Mouse (Mus musculus): ENCODE measurements around the gene Fam19a3. TPM values are rescaled to one million over a fixed set of nuclear protein-coding genes. Genes with fewer than 3 reads are reported as not detected.

Gene Fam19a3
- polyA plus RNA-seq, 1 experiment, result not detected

DNA sequence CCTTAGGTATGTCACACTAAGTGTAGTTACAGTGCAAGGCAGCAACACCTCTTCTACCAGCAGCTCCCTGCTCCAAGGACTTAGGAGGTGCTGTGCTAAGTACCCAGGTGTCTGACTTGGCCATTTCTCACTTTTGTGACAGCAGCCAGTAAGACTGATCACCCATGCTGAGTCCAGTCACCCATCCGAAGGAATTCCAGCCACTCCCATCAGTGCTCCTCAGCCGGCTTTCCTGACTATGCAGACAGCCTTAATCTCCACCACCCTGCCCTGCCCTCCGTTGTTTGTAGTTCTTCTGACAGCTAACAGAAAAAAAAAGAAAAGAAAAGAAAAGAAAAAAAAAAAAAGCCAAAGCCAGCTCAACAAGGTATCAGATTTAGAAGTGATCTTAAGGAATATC lies 30.1 kb upstream of the Fam19a3 start:
- Histone ChIP-seq H3K4me2 (ENCODE audit: low read depth) (no peak overlapping the region), H3K79me2 (ENCODE audit: control insufficient read depth, insufficient read depth) (no peaks in the 10 kb centered on the region), H3K4me3 (no peak overlapping the region), H3ac (ENCODE audit: control insufficient read depth, insufficient read length) (no peak overlapping the region), H3K27me3 (ENCODE audit: control insufficient read depth, insufficient read depth, insufficient read length) (no peaks in the 10 kb centered on the region), H3K36me3 (ENCODE audit: control insufficient read depth, insufficient read depth) (no peaks in the 10 kb centered on the region)
- no peak for TF ChIP-seq TCF3 (IDR thresholded peaks at IDR 0.05; ENCODE audit: insufficient read length, low read depth)
- no peak for TF ChIP-seq E2F4 (IDR thresholded peaks at IDR 0.05; ENCODE audit: insufficient read depth)
- no peak for TF ChIP-seq SRF (IDR thresholded peaks at IDR 0.05; ENCODE audit: control insufficient read depth, insufficient read length, low read depth)
- no peak for TF ChIP-seq USF1 (IDR thresholded peaks at IDR 0.05; ENCODE audit: low read depth)
- TF ChIP-seq REST (IDR thresholded peaks at IDR 0.05; ENCODE audit: insufficient read depth, insufficient read length), result no peak
- no peak for TF ChIP-seq TCF12 (IDR thresholded peaks at IDR 0.05; ENCODE audit: insufficient read depth, poor library complexity, severe bottlenecking)
- no peak for TF ChIP-seq POLR2AphosphoS2 (IDR thresholded peaks at IDR 0.05; ENCODE audit: insufficient read length, low read depth)
- no peak for TF ChIP-seq MAX (IDR thresholded peaks at IDR 0.05; ENCODE audit: low read depth)
- no peak for TF ChIP-seq CEBPB (IDR thresholded peaks at IDR 0.05; ENCODE audit: insufficient read depth, poor library complexity, severe bottlenecking)
- TF ChIP-seq POLR2A (IDR thresholded peaks at IDR 0.05; ENCODE audit: insufficient read length, low read depth), result no peak
- no peak for TF ChIP-seq MYOG (IDR thresholded peaks at IDR 0.05; ENCODE audit: control insufficient read depth in 1 of 3, insufficient read depth in 1 of 3, insufficient read length in 2 of 3, low read depth in 2 of 3)
- TF ChIP-seq MYOD1 (IDR thresholded peaks at IDR 0.05; ENCODE audit: control insufficient read depth in 1 of 3, insufficient read length in 2 of 3, low read depth in 2 of 3), result no peak

DNA sequence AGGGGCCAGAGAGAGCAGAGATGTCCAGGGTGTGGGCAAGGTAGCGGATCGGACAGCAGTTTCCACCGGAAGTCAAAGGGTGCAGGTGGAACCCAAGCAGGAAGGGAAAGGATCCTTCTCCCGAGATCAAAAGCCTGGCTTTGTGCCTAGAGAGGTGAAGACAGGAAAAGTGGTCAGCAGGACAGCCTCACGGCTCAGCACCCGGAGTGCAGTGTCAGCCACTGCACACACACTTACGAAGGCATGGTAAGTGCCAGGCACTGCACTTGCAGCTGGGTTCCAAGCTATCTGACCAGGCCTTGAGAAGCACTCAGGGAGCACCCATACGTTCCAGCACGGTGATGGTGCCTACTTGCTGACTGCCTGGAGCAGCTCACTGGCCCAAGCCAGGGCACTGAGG lies 23.9 kb upstream of the Fam19a3 start:
- H3K27me3 ChIP-seq (ENCODE audit: control insufficient read depth, insufficient read depth, insufficient read length), result no peaks in the 10 kb centered on the region
- no peak overlapping the region for H3ac ChIP-seq (ENCODE audit: control insufficient read depth, insufficient read length)
- no peak overlapping the region for H3K4me3 ChIP-seq
- TF ChIP-seq REST (IDR thresholded peaks at IDR 0.05; ENCODE audit: insufficient read depth, insufficient read length) (no peak), POLR2AphosphoS2 (IDR thresholded peaks at IDR 0.05; ENCODE audit: insufficient read length, low read depth) (no peak), USF1 (IDR thresholded peaks at IDR 0.05; ENCODE audit: low read depth) (no peak), MYOG (IDR thresholded peaks at IDR 0.05; ENCODE audit: control insufficient read depth in 1 of 3, insufficient read depth in 1 of 3, insufficient read length in 2 of 3, low read depth in 2 of 3) (no peak), MAX (IDR thresholded peaks at IDR 0.05; ENCODE audit: low read depth) (no peak), POLR2A (IDR thresholded peaks at IDR 0.05; ENCODE audit: insufficient read length, low read depth) (no peak), TCF3 (IDR thresholded peaks at IDR 0.05; ENCODE audit: insufficient read length, low read depth) (no peak), E2F4 (IDR thresholded peaks at IDR 0.05; ENCODE audit: insufficient read depth) (no peak), SRF (IDR thresholded peaks at IDR 0.05; ENCODE audit: control insufficient read depth, insufficient read length, low read depth) (no peak), MYOD1 (IDR thresholded peaks at IDR 0.05; ENCODE audit: control insufficient read depth in 1 of 3, insufficient read length in 2 of 3, low read depth in 2 of 3) (no peak), TCF12 (IDR thresholded peaks at IDR 0.05; ENCODE audit: insufficient read depth, poor library complexity, severe bottlenecking) (no peak), CEBPB (IDR thresholded peaks at IDR 0.05; ENCODE audit: insufficient read depth, poor library complexity, severe bottlenecking) (no peak)
- no peaks in the 10 kb centered on the region for H3K36me3 ChIP-seq (ENCODE audit: control insufficient read depth, insufficient read depth)
- no peaks in the 10 kb centered on the region for H3K79me2 ChIP-seq (ENCODE audit: control insufficient read depth, insufficient read depth)
- H3K4me2 ChIP-seq (ENCODE audit: low read depth), result no peak overlapping the region

DNA sequence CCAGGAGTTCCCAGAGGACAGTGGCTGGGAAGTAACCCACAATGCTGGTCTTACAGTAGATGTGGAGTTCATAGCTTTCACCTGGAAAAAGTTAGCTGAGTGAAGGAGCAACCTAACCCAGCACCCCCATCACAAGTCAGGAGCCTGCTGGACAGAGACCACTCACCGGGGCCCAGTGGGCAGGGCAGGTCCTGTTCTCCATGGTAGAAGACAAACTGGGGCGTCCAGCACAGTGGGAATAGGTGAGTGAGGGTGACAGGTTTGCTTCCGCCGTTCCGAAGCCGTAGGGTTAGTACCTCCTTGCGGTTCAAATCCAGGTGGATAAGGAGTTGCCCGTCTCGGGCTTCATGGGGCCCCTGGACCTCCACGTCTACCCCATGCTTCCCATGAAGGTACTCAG lies 22.7 kb upstream of the Fam19a3 start:
- H3K4me2 ChIP-seq (ENCODE audit: low read depth), result no peak overlapping the region
- no peaks in the 10 kb centered on the region for H3K27me3 ChIP-seq (ENCODE audit: control insufficient read depth, insufficient read depth, insufficient read length)
- no peak overlapping the region for H3ac ChIP-seq (ENCODE audit: control insufficient read depth, insufficient read length)
- TF ChIP-seq REST (IDR thresholded peaks at IDR 0.05; ENCODE audit: insufficient read depth, insufficient read length) (no peak), SRF (IDR thresholded peaks at IDR 0.05; ENCODE audit: control insufficient read depth, insufficient read length, low read depth) (no peak), POLR2AphosphoS2 (IDR thresholded peaks at IDR 0.05; ENCODE audit: insufficient read length, low read depth) (no peak), CEBPB (IDR thresholded peaks at IDR 0.05; ENCODE audit: insufficient read depth, poor library complexity, severe bottlenecking) (no peak), MYOD1 (IDR thresholded peaks at IDR 0.05; ENCODE audit: control insufficient read depth in 1 of 3, insufficient read length in 2 of 3, low read depth in 2 of 3) (no peak), USF1 (IDR thresholded peaks at IDR 0.05; ENCODE audit: low read depth) (no peak), TCF12 (IDR thresholded peaks at IDR 0.05; ENCODE audit: insufficient read depth, poor library complexity, severe bottlenecking) (no peak), MAX (IDR thresholded peaks at IDR 0.05; ENCODE audit: low read depth) (no peak), TCF3 (IDR thresholded peaks at IDR 0.05; ENCODE audit: insufficient read length, low read depth) (no peak), MYOG (IDR thresholded peaks at IDR 0.05; ENCODE audit: control insufficient read depth in 1 of 3, insufficient read depth in 1 of 3, insufficient read length in 2 of 3, low read depth in 2 of 3) (no peak), E2F4 (IDR thresholded peaks at IDR 0.05; ENCODE audit: insufficient read depth) (no peak), POLR2A (IDR thresholded peaks at IDR 0.05; ENCODE audit: insufficient read length, low read depth) (no peak)
- no peaks in the 10 kb centered on the region for H3K79me2 ChIP-seq (ENCODE audit: control insufficient read depth, insufficient read depth)
- H3K4me3 ChIP-seq, result no peak overlapping the region
- H3K36me3 ChIP-seq (ENCODE audit: control insufficient read depth, insufficient read depth), result no peaks in the 10 kb centered on the region

DNA sequence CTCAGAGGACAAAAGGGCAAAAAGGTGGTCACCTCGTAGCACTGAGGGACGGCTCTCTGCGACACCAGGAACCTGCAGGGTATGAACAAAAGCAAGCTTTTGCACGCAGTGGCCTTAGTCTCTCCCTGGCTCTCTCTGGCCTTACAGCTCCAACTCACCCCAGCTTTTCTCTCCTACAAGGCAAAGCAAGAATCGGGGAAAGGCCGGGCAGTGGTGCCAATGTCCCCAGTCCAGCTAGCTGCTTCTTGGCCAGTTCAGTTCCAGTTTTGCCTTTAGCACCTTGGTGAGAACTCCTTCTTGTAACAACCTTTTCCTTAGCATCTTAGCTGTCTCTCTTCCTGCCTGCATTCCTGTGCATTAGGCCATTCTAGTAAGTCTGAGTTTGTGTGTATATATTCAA lies 19.8 kb upstream of the Fam19a3 start:
- TF ChIP-seq REST (IDR thresholded peaks at IDR 0.05; ENCODE audit: insufficient read depth, insufficient read length) (no peak), MYOD1 (IDR thresholded peaks at IDR 0.05; ENCODE audit: control insufficient read depth in 1 of 3, insufficient read length in 2 of 3, low read depth in 2 of 3) (no peak), POLR2AphosphoS2 (IDR thresholded peaks at IDR 0.05; ENCODE audit: insufficient read length, low read depth) (no peak)
- Histone ChIP-seq H3K79me2 (ENCODE audit: control insufficient read depth, insufficient read depth) (no peaks in the 10 kb centered on the region), H3K27me3 (ENCODE audit: control insufficient read depth, insufficient read depth, insufficient read length) (no peaks in the 10 kb centered on the region), H3ac (ENCODE audit: control insufficient read depth, insufficient read length) (no peak overlapping the region), H3K4me3 (no peak overlapping the region), H3K36me3 (ENCODE audit: control insufficient read depth, insufficient read depth) (peaks cover 2% of the 10 kb centered on the region), H3K4me2 (ENCODE audit: low read depth) (no peak overlapping the region)

DNA sequence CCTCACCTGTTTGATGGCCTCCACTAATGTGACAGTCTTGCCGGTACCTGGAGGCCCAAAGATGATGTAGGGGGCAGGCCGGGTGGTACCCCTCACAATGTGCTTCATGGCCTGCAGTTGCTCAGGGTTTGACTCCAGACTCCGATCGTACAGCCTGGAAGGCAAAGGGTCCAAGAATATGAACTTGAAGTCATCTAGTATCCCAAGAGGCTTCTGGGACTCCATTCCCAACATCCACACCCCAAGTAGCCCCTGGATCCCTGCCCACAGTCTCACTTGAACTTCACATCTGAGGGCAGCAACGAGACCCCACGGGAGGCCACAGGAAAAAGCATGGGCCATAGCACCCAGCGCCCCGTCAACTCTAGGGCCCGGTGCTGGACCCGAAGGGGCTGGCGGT lies 19.0 kb upstream of the Fam19a3 start:
- Histone ChIP-seq H3K79me2 (ENCODE audit: control insufficient read depth, insufficient read depth) (no peaks in the 10 kb centered on the region), H3K4me2 (ENCODE audit: low read depth) (no peak overlapping the region), H3K27me3 (ENCODE audit: control insufficient read depth, insufficient read depth, insufficient read length) (no peaks in the 10 kb centered on the region), H3ac (ENCODE audit: control insufficient read depth, insufficient read length) (no peak overlapping the region), H3K4me3 (no peak overlapping the region), H3K36me3 (ENCODE audit: control insufficient read depth, insufficient read depth) (peaks cover 5% of the 10 kb centered on the region)
- TF ChIP-seq REST (IDR thresholded peaks at IDR 0.05; ENCODE audit: insufficient read depth, insufficient read length), result no peak
- TF ChIP-seq USF1 (IDR thresholded peaks at IDR 0.05; ENCODE audit: low read depth), result no peak
- TF ChIP-seq MYOD1 (IDR thresholded peaks at IDR 0.05; ENCODE audit: control insufficient read depth in 1 of 3, insufficient read length in 2 of 3, low read depth in 2 of 3), result no peak
- no peak for TF ChIP-seq CEBPB (IDR thresholded peaks at IDR 0.05; ENCODE audit: insufficient read depth, poor library complexity, severe bottlenecking)
- no peak for TF ChIP-seq MYOG (IDR thresholded peaks at IDR 0.05; ENCODE audit: control insufficient read depth in 1 of 3, insufficient read depth in 1 of 3, insufficient read length in 2 of 3, low read depth in 2 of 3)
- TF ChIP-seq E2F4 (IDR thresholded peaks at IDR 0.05; ENCODE audit: insufficient read depth), result no peak
- TF ChIP-seq MAX (IDR thresholded peaks at IDR 0.05; ENCODE audit: low read depth), result no peak
- no peak for TF ChIP-seq TCF12 (IDR thresholded peaks at IDR 0.05; ENCODE audit: insufficient read depth, poor library complexity, severe bottlenecking)
- no peak for TF ChIP-seq POLR2AphosphoS2 (IDR thresholded peaks at IDR 0.05; ENCODE audit: insufficient read length, low read depth)
- TF ChIP-seq TCF3 (IDR thresholded peaks at IDR 0.05; ENCODE audit: insufficient read length, low read depth), result no peak
- TF ChIP-seq SRF (IDR thresholded peaks at IDR 0.05; ENCODE audit: control insufficient read depth, insufficient read length, low read depth), result no peak
- TF ChIP-seq POLR2A (IDR thresholded peaks at IDR 0.05; ENCODE audit: insufficient read length, low read depth), result no peak
